Mouse (Mus musculus): Measurements from ENCODE around the gene Gm49337. TPM values are rescaled to one million over a fixed set of nuclear protein-coding genes. Genes with fewer than 3 reads are reported as not detected.

Gene Gm49337
- polyA plus RNA-seq, 1 experiment = not detected

DNA sequence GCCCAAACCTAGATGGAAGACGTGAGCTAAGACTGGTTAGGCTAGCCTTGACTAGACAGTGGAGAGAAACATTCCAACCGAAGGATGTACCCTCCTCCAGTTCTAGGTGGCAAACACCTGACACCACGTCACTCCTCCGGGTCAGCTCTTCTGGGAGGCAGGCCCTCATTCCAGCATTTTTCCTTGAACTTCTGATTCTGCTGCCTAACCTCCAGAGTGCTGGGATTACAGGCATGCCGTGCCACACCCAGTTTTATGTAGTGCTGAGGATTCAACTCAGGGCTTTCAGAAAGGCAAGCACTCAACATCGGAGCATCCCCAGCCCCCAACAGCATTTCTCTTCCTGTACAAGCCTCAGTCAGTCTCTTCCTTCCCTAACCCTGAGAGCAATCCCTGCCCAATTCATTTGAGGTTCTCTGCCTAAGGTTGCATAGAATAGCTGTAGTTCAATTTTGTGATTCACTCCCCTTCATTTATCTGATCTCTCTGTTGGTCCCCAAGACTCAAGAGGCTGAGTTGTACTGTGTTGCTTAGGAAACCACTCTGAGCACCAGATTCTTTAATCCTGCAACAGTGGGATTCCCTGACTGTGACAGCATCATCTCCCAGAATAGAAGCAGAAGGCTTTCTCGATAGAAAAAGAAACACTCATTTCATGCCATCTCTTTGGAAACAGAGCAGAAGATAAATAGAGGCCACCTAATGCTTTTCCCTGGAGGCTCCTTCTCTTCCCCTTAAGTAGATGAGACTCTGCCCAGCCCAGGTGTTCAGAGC lies 32.2 kb upstream of the Gm49337 start:
- Histone ChIP-seq H3K27ac (ENCODE audit: control insufficient read depth, insufficient read depth, low read depth, low read length, poor library complexity) (no peak overlapping the region), H3K4me1 (ENCODE audit: control insufficient read depth, insufficient read depth, low read length) (no peaks in the 10 kb centered on the region; the same call in none of the 2 replicates), H3K4me3 (replicated peaks; ENCODE audit: control insufficient read depth, low read depth, low read length) (no peak overlapping the region)
- WGBS = 77% methylated on average over 7 of the region's 7 CpGs
- no peak for TF ChIP-seq CTCF (IDR thresholded peaks at IDR 0.05; ENCODE audit: control insufficient read depth, insufficient read depth, low read length)
- TF ChIP-seq POLR2A (IDR thresholded peaks at IDR 0.05; ENCODE audit: borderline replicate concordance, control insufficient read depth, low read depth, low read length) = no peak

DNA sequence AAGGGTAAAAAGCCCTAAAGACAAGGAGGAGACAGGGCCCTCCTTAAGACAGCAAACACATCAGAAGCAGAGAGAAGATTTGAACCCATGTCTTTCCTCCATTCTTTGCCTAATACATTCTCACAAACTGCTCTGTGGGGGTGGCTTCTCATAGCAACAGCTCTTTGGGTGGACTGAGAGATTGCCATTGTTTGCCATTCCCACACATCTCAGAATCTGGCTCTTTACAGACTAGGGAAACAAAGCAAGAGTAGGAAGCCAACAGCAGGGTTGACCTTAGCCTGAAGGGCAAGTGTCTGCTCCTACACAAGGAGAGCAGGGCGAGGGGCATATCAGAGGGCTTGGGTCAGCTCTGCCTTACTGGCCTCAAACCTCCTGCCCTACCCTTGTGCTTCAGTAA lies 31.4 kb upstream of the Gm49337 start:
- Histone ChIP-seq H3K4me3 (replicated peaks; ENCODE audit: control insufficient read depth, low read depth, low read length) (no peak overlapping the region), H3K4me1 (ENCODE audit: control insufficient read depth, insufficient read depth, low read length) (no peaks in the 10 kb centered on the region; the same call in none of the 2 replicates), H3K27ac (ENCODE audit: control insufficient read depth, insufficient read depth, low read depth, low read length, poor library complexity) (no peak overlapping the region)
- TF ChIP-seq POLR2A (IDR thresholded peaks at IDR 0.05; ENCODE audit: borderline replicate concordance, control insufficient read depth, low read depth, low read length) = no peak
- no peak for TF ChIP-seq CTCF (IDR thresholded peaks at IDR 0.05; ENCODE audit: control insufficient read depth, insufficient read depth, low read length)
- 83% methylated on average over 1 of the region's 1 CpGs for WGBS

DNA sequence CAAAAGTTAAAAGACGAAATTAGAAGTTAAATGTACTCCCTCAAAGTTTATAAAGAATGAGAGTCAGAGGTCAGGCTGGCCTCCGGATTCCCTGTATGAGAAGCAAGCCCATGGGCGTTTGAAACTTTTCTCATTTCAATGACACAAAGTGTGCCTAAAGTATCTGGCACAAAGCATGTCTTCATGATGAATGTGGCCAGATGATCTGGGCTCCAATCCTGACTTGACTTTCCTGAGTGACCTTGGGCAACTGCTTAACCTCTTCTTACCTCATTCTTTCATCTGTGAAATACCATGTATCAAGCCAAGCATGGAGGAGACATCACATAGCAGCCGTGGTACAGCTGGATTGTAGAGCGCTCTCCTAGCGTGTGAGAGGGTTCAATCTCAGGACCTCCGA lies 30.9 kb upstream of the Gm49337 start:
- no peaks in the 10 kb centered on the region; the same call in none of the 2 replicates for H3K4me1 ChIP-seq (ENCODE audit: control insufficient read depth, insufficient read depth, low read length)
- WGBS = 85% methylated on average over 7 of the region's 7 CpGs
- no peak overlapping the region for H3K27ac ChIP-seq (ENCODE audit: control insufficient read depth, insufficient read depth, low read depth, low read length, poor library complexity)
- H3K4me3 ChIP-seq (replicated peaks; ENCODE audit: control insufficient read depth, low read depth, low read length) = no peak overlapping the region
- TF ChIP-seq CTCF (IDR thresholded peaks at IDR 0.05; ENCODE audit: control insufficient read depth, insufficient read depth, low read length) (no peak), POLR2A (IDR thresholded peaks at IDR 0.05; ENCODE audit: borderline replicate concordance, control insufficient read depth, low read depth, low read length) (no peak)

DNA sequence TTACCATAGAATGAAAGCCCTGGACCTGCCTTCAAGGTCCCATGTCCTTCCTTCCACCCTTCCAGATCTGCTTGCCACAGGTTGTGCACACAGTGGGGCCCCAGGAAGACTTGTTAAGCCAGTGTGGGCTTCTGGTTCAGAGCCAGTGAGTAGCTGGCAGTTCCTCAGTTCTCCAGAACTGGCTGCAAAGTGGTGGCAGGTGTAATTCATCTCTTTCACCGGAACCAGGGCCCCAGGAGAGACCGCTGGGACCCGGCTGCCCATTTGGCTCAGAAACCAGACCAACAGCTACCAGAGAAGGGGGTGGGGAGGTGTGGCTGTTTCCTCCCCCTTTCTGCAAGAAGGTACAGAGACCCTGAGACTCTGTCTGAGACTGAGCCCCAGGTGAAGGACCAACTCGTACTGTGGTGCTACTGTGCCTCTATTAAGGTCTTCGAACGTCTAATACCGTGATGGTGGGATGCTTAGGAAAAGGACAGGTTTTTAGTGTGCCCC lies 29.8 kb upstream of the Gm49337 start:
- Histone ChIP-seq H3K4me3 (replicated peaks; ENCODE audit: control insufficient read depth, low read depth, low read length) (no peak overlapping the region), H3K4me1 (ENCODE audit: control insufficient read depth, insufficient read depth, low read length) (no peaks in the 10 kb centered on the region; the same call in 1 of the 2 replicates), H3K27ac (ENCODE audit: control insufficient read depth, insufficient read depth, low read depth, low read length, poor library complexity) (no peak overlapping the region)
- WGBS = 4% methylated on average over 7 of the region's 7 CpGs
- no peak for TF ChIP-seq POLR2A (IDR thresholded peaks at IDR 0.05; ENCODE audit: borderline replicate concordance, control insufficient read depth, low read depth, low read length)
- no peak for TF ChIP-seq CTCF (IDR thresholded peaks at IDR 0.05; ENCODE audit: control insufficient read depth, insufficient read depth, low read length)

- H3K4me1 ChIP-seq (ENCODE audit: control insufficient read depth, insufficient read depth, low read length) = no peaks in the 10 kb centered on the region
- H3K27ac ChIP-seq (ENCODE audit: control insufficient read depth, insufficient read depth, low read depth, low read length, poor library complexity) = no peak overlapping the region
- WGBS = under 1% methylated on average over 47 of the region's 47 CpGs
- TF ChIP-seq CTCF (IDR thresholded peaks at IDR 0.05; ENCODE audit: control insufficient read depth, insufficient read depth, low read length) (no peak), POLR2A (IDR thresholded peaks at IDR 0.05; ENCODE audit: borderline replicate concordance, control insufficient read depth, low read depth, low read length) (no peak; the same call in 1 of the 2 replicates)
- H3K4me3 ChIP-seq (replicated peaks; ENCODE audit: control insufficient read depth, low read depth, low read length) = peak overlapping the region; percentile 58
Observed at GRCm38 (mm10) chr4:116143891-116144717, 29.1 kb upstream of the Gm49337 start.

- Histone ChIP-seq H3K27ac (ENCODE audit: control insufficient read depth, insufficient read depth, low read depth, low read length, poor library complexity) (no peak overlapping the region), H3K4me1 (ENCODE audit: control insufficient read depth, insufficient read depth, low read length) (no peaks in the 10 kb centered on the region; the same call in 1 of the 2 replicates), H3K4me3 (replicated peaks; ENCODE audit: control insufficient read depth, low read depth, low read length) (peak overlapping the region; percentile 90)
- WGBS = 33% methylated on average over 6 of the region's 6 CpGs
- no peak for TF ChIP-seq POLR2A (IDR thresholded peaks at IDR 0.05; ENCODE audit: borderline replicate concordance, control insufficient read depth, low read depth, low read length)
Observed at GRCm38 (mm10) chr4:116149812-116150155, 23.4 kb upstream of the Gm49337 start.

- peak; percentile 71; the same call in 1 of the 2 replicates for TF ChIP-seq POLR2A (IDR thresholded peaks at IDR 0.05; ENCODE audit: borderline replicate concordance, control insufficient read depth, low read depth, low read length)
- TF ChIP-seq CTCF (IDR thresholded peaks at IDR 0.05; ENCODE audit: control insufficient read depth, insufficient read depth, low read length) = no peak
- Histone ChIP-seq H3K4me3 (replicated peaks; ENCODE audit: control insufficient read depth, low read depth, low read length) (peak overlapping the region; percentile 90), H3K27ac (ENCODE audit: control insufficient read depth, insufficient read depth, low read depth, low read length, poor library complexity) (peak overlapping the region; percentile 83), H3K4me1 (ENCODE audit: control insufficient read depth, insufficient read depth, low read length) (no peaks in the 10 kb centered on the region; the same call in 1 of the 2 replicates)
- 5% methylated on average over 73 of the region's 73 CpGs for WGBS
Observed at GRCm38 (mm10) chr4:116150156-116150861, 22.9 kb upstream of the Gm49337 start.

GRCm38 (mm10) chr4:116150862-116151221 lies 22.3 kb upstream of the Gm49337 start:
- WGBS = 25% methylated on average over 4 of the region's 4 CpGs
- Histone ChIP-seq H3K27ac (ENCODE audit: control insufficient read depth, insufficient read depth, low read depth, low read length, poor library complexity) (no peak overlapping the region), H3K4me3 (replicated peaks; ENCODE audit: control insufficient read depth, low read depth, low read length) (peak overlapping the region; percentile 57), H3K4me1 (ENCODE audit: control insufficient read depth, insufficient read depth, low read length) (no peaks in the 10 kb centered on the region; the same call in 1 of the 2 replicates)
- TF ChIP-seq CTCF (IDR thresholded peaks at IDR 0.05; ENCODE audit: control insufficient read depth, insufficient read depth, low read length) (no peak), POLR2A (IDR thresholded peaks at IDR 0.05; ENCODE audit: borderline replicate concordance, control insufficient read depth, low read depth, low read length) (no peak)

All from bone marrow, adult 2 months (tissue).